Mouse (Mus musculus) midbrain, embryonic 10.5 days (tissue): ENCODE measurements at regions not wholly inside any gene's neighbourhood (a gene's known extent, or its start where the extent isn't known, plus 50 kb on each side); places are given as distances from the start of the nearest gene placed in this dataset.
A peak's percentile ranks its signal among the peaks of the same experiment; 100 is the strongest.

Experiments
- DNase-seq: peaks from one replicate; pipeline ENCODE4 v3.0.0-alpha.2; 2017; ENCODE audit warnings: low spot score
- H3K27ac ChIP-seq: fragments of 300-500 bp; sonication (generic); replicated peaks from 2 replicates; pipeline ENCODE4 v1.5.1; 2016; ENCODE audit warnings: mild to moderate bottlenecking
- H3K27me3 ChIP-seq: fragments of 300-500 bp; sonication (generic); 2 replicates; pipeline ENCODE4 v1.6.1; 2016; ENCODE audit warnings: low read depth, mild to moderate bottlenecking; ENCODE audit not compliant: poor library complexity, severe bottlenecking
- H3K36me3 ChIP-seq: fragments of 300-500 bp; sonication (generic); 2 replicates; pipeline ENCODE4 v1.6.1; 2016; ENCODE audit warnings: mild to moderate bottlenecking, moderate library complexity
- H3K4me1 ChIP-seq: fragments of 300-500 bp; sonication (generic); 2 replicates; pipeline ENCODE4 v1.6.1; 2016
- H3K4me3 ChIP-seq: fragments of 300-500 bp; sonication (generic); 2 replicates; pipeline ENCODE4 v1.5.1; 2016; ENCODE audit warnings: mild to moderate bottlenecking, moderate library complexity
- H3K9me3 ChIP-seq: fragments of 300-500 bp; sonication (generic); replicated peaks from 2 replicates; pipeline ENCODE4 v1.6.1; 2016; ENCODE audit warnings: mild to moderate bottlenecking
- WGBS: fragments of 180-500 bp; shearing (Covaris S2); methylation state at CpG from one replicate; pipeline ENCODE4 v1.1.7; 2016; 5-methylcytosine and 5-hydroxymethylcytosine counted together

- peak; percentile 24 for DNase-seq
- peak overlapping the region; percentile 6 for H3K27ac ChIP-seq
- no peaks in the 10 kb centered on the region for H3K27me3 ChIP-seq
- WGBS = 54% methylated on average over 9 of the region's 9 CpGs
- H3K4me3 ChIP-seq = no peak overlapping the region
- H3K4me1 ChIP-seq = peaks cover 24% of the 10 kb centered on the region
- no peaks in the 10 kb centered on the region for H3K9me3 ChIP-seq
- H3K36me3 ChIP-seq = no peaks in the 10 kb centered on the region
These were observed 66.0 kb upstream of the Fat4 start for GRCm38 (mm10) chr3:38820787-38821186.

- Histone ChIP-seq H3K27me3 (no peaks in the 10 kb centered on the region), H3K4me1 (peaks cover 20% of the 10 kb centered on the region), H3K27ac (peak overlapping the region; percentile 6), H3K9me3 (no peaks in the 10 kb centered on the region), H3K4me3 (no peak overlapping the region), H3K36me3 (no peaks in the 10 kb centered on the region)
- 94% methylated on average over 7 of the region's 7 CpGs for WGBS
- DNase-seq = no peak
These were observed 66.4 kb upstream of the Fat4 start for GRCm38 (mm10) chr3:38820315-38820714.

GRCm38 (mm10) chr3:38817651-38818050 is 69.1 kb upstream of the Fat4 start:
- WGBS = 89% methylated on average over 5 of the region's 5 CpGs
- Histone ChIP-seq H3K4me1 (peaks cover 16% of the 10 kb centered on the region), H3K9me3 (no peaks in the 10 kb centered on the region), H3K4me3 (no peak overlapping the region), H3K27me3 (no peaks in the 10 kb centered on the region), H3K36me3 (no peaks in the 10 kb centered on the region), H3K27ac (no peak overlapping the region)
- DNase-seq = no peak

GRCm38 (mm10) chr3:38812457-38812856 is 74.3 kb upstream of the Fat4 start:
- Histone ChIP-seq H3K36me3 (no peaks in the 10 kb centered on the region), H3K4me1 (no peaks in the 10 kb centered on the region), H3K27me3 (no peaks in the 10 kb centered on the region), H3K27ac (no peak overlapping the region), H3K9me3 (no peaks in the 10 kb centered on the region), H3K4me3 (no peak overlapping the region)
- no peak for DNase-seq
- 76% methylated on average over 4 of the region's 4 CpGs for WGBS

- H3K9me3 ChIP-seq = no peaks in the 10 kb centered on the region
- no peak overlapping the region for H3K4me3 ChIP-seq
- H3K4me1 ChIP-seq = no peaks in the 10 kb centered on the region
- H3K36me3 ChIP-seq = no peaks in the 10 kb centered on the region
- H3K27ac ChIP-seq = no peak overlapping the region
- H3K27me3 ChIP-seq = no peaks in the 10 kb centered on the region
- WGBS = 88% methylated on average over 8 of the region's 8 CpGs
- DNase-seq = no peak
These were observed 75.1 kb upstream of the Fat4 start for GRCm38 (mm10) chr3:38811635-38812034.

- 79% methylated on average over 1 of the region's 1 CpGs for WGBS
- no peaks in the 10 kb centered on the region for H3K9me3 ChIP-seq
- no peak overlapping the region for H3K4me3 ChIP-seq
- H3K27me3 ChIP-seq = no peaks in the 10 kb centered on the region
- no peak for DNase-seq
- H3K27ac ChIP-seq = no peak overlapping the region
- H3K36me3 ChIP-seq = no peaks in the 10 kb centered on the region
- no peaks in the 10 kb centered on the region; the same call in 1 of the 2 replicates for H3K4me1 ChIP-seq
These were observed 80.2 kb upstream of the Fat4 start for GRCm38 (mm10) chr3:38806469-38807055.

GRCm38 (mm10) chr3:38806036-38806435 is 80.7 kb upstream of the Fat4 start:
- Histone ChIP-seq H3K9me3 (no peaks in the 10 kb centered on the region), H3K27me3 (no peaks in the 10 kb centered on the region), H3K36me3 (no peaks in the 10 kb centered on the region), H3K4me1 (no peaks in the 10 kb centered on the region; the same call in 1 of the 2 replicates), H3K27ac (no peak overlapping the region), H3K4me3 (no peak overlapping the region)
- DNase-seq = no peak
- 85% methylated on average over 5 of the region's 5 CpGs for WGBS

- 89% methylated on average over 11 of the region's 11 CpGs for WGBS
- DNase-seq = no peak
- no peak overlapping the region for H3K27ac ChIP-seq
These were observed 91.0 kb upstream of the Fat4 start for GRCm38 (mm10) chr3:38795646-38796301.

GRCm38 (mm10) chr3:38793221-38793620 is 93.5 kb upstream of the Fat4 start:
- no peak overlapping the region for H3K27ac ChIP-seq
- no peak overlapping the region for H3K4me3 ChIP-seq
- DNase-seq = no peak
- H3K36me3 ChIP-seq = no peaks in the 10 kb centered on the region
- peaks cover 9% of the 10 kb centered on the region for H3K4me1 ChIP-seq
- no peaks in the 10 kb centered on the region for H3K27me3 ChIP-seq
- 84% methylated on average over 3 of the region's 3 CpGs for WGBS
- no peaks in the 10 kb centered on the region for H3K9me3 ChIP-seq

More at GRCm38 (mm10) chr3:38795646-38796301, 91.0 kb upstream of the Fat4 start:
- Histone ChIP-seq H3K9me3 (no peaks in the 10 kb centered on the region), H3K36me3 (no peaks in the 10 kb centered on the region), H3K4me3 (no peak overlapping the region), H3K27me3 (no peaks in the 10 kb centered on the region), H3K4me1 (peaks cover 6% of the 10 kb centered on the region; the same call in 1 of the 2 replicates)

- DNase-seq = no peak
- Histone ChIP-seq H3K9me3 (no peaks in the 10 kb centered on the region), H3K27ac (no peak overlapping the region), H3K36me3 (no peaks in the 10 kb centered on the region), H3K4me3 (no peak overlapping the region), H3K4me1 (peaks cover 3% of the 10 kb centered on the region; the same call in 1 of the 2 replicates), H3K27me3 (no peaks in the 10 kb centered on the region)
- WGBS = 51% methylated on average over 2 of the region's 2 CpGs
These were observed 98.0 kb upstream of the Fat4 start for GRCm38 (mm10) chr3:38788751-38789150.

GRCm38 (mm10) chr3:38783711-38784110 is 103.0 kb upstream of the Fat4 start:
- H3K27ac ChIP-seq = no peak overlapping the region
- H3K27me3 ChIP-seq = no peaks in the 10 kb centered on the region
- H3K36me3 ChIP-seq = no peaks in the 10 kb centered on the region
- no peaks in the 10 kb centered on the region for H3K9me3 ChIP-seq
- H3K4me1 ChIP-seq = peaks cover 5% of the 10 kb centered on the region; the same call in 1 of the 2 replicates
- 84% methylated on average over 6 of the region's 6 CpGs for WGBS
- no peak overlapping the region for H3K4me3 ChIP-seq
- no peak for DNase-seq

- Histone ChIP-seq H3K4me1 (peaks cover 4% of the 10 kb centered on the region; the same call in 1 of the 2 replicates), H3K27ac (no peak overlapping the region), H3K27me3 (no peaks in the 10 kb centered on the region), H3K4me3 (no peak overlapping the region), H3K36me3 (no peaks in the 10 kb centered on the region), H3K9me3 (no peaks in the 10 kb centered on the region)
- 78% methylated on average over 3 of the region's 3 CpGs for WGBS
- DNase-seq = no peak
These were observed 103.7 kb upstream of the Fat4 start for GRCm38 (mm10) chr3:38783051-38783450.

GRCm38 (mm10) chr3:38776743-38777366 is 109.9 kb upstream of the Fat4 start:
- H3K27ac ChIP-seq = peak overlapping the region; percentile 61; the same call in 1 of the 2 replicates
- H3K27me3 ChIP-seq = no peaks in the 10 kb centered on the region
- no peaks in the 10 kb centered on the region for H3K36me3 ChIP-seq
- H3K9me3 ChIP-seq = no peaks in the 10 kb centered on the region
- no peak for DNase-seq
- 55% methylated on average over 4 of the region's 4 CpGs for WGBS
- peaks cover 10% of the 10 kb centered on the region for H3K4me1 ChIP-seq
- no peak overlapping the region for H3K4me3 ChIP-seq
